Mouse (Mus musculus) spleen, adult 2 months (tissue): Measurements from ENCODE around the gene Inpp4b.

Experiments used
- CTCF ChIP-seq: fragments of 200-500 bp; IDR thresholded peaks from 2 replicates; pipeline ENCODE4 v1.5.1; 2011; ENCODE audit warnings: mild to moderate bottlenecking, inconsistent platforms; ENCODE audit not compliant: insufficient read depth, insufficient read length, insufficient replicate concordance; ENCODE audit errors: extremely low read depth
- POLR2A ChIP-seq: fragments of 200-500 bp; IDR thresholded peaks from 2 replicates; pipeline ENCODE4 v1.6.1; 2011; ENCODE audit warnings: low read depth, low read length, inconsistent platforms

- TF ChIP-seq CTCF (no peak), POLR2A (no peak)
Observed at GRCm38 (mm10) chr8:81867020-81867419, 524.7 kb downstream of the Inpp4b start.
